Mouse (Mus musculus): ENCODE measurements around the gene Mapre3. TPM values are rescaled to one million over a fixed set of nuclear protein-coding genes. Genes with fewer than 3 reads are reported as not detected.

Gene Mapre3
- polyA plus RNA-seq, 1 experiment from 2014 or later: 166 TPM

DNA sequence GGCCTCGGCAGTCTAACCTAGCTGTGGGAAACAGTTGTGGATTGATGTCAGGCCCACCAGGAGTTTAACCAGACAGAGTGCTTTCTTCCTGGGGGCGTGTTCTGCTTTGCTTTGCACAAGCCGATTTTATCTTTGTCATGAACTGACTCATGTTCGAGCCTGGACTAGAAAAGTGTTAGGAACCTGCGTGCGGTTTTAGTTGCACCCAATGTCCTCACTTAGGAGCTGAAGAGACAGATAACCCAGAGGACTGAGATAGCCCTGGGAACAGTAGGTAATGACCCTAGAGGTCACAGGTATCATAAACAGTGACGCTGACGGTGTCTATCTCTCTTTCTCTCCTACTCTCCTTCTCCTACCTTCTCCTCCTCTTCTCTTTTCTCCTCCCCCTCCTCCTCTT is 16.5 kb upstream of the Mapre3 start:
- WGBS: 83% methylated on average over 8 of the region's 8 CpGs
- Histone ChIP-seq H3K27me3 (replicated peaks) (no peaks in the 10 kb centered on the region), H3K4me3 (no peak overlapping the region), H3K36me3 (replicated peaks) (peaks cover 51% of the 10 kb centered on the region), H3K27ac (0 out of 2 replicates have a peak overlapping the region, but pooled peaks have one; percentile 60), H3K4me1 (peaks cover 6% of the 10 kb centered on the region), H3K9ac (no peak overlapping the region), H3K4me2 (no peak overlapping the region), H3K9me3 (no peaks in the 10 kb centered on the region)
- no peak for ATAC-seq (replicated peaks)

DNA sequence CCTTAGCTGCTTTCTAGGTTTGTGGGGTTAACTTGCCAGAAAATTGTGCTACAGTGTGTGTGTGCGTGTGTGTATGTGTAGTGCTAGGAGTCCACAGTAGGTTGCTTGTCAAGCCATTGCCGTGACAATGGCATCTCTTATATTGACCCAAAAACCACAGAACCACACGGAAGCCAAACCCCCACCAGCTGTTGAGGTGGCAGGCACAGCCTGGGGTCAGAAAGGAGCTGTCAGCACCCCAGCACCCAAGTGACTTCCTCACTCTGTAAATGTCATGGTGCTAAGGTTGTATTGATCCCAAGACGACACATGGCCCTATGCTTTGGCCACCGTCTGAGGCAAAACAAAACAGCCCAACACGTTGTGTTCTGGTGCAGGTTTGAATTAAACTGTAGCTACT is 15.5 kb upstream of the Mapre3 start:
- ATAC-seq (replicated peaks): no peak
- peaks cover 6% of the 10 kb centered on the region for H3K4me1 ChIP-seq
- H3K9me3 ChIP-seq: no peaks in the 10 kb centered on the region
- H3K27me3 ChIP-seq (replicated peaks): no peaks in the 10 kb centered on the region
- no peak overlapping the region for H3K27ac ChIP-seq
- H3K4me3 ChIP-seq: no peak overlapping the region
- no peak overlapping the region for H3K4me2 ChIP-seq
- WGBS: 83% methylated on average over 6 of the region's 6 CpGs
- H3K36me3 ChIP-seq (replicated peaks): peaks cover 42% of the 10 kb centered on the region
- no peak overlapping the region for H3K9ac ChIP-seq

DNA sequence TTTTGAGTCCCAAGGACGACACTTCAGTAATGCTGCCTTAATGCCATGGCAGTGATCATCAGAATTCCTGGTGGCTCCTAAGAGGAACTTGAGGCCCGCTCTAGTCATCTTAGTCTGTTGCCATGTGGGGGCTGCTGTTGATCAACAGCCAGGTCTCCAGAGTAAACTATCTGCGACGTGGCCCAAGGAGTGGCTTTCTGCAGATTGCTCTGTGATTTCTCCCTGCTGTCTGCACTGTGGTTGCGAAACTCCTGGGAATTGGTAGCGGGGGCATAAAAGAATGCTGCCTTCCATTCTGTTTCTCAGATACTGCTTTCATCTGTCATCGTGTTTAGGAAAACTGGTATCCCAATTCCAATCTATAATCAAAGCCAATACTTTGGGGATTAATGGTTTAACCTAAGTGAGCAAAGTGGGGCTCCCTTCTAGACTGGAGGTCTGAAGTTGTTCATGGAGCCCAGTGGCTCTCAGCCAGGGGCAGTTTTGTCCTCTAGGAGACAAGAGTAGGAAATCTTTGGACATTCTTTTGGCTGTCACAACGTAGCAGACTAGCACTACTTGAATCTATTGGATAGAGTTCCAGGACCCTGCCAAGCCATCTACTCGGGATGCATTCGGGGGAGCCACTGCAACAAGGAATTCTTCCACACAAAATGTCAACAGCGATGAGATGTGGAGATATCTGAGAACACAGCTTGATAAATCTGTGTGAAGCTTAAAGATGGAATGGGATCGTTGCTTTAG is 11.5 kb upstream of the Mapre3 start:
- Histone ChIP-seq H3K9me3 (no peaks in the 10 kb centered on the region), H3K27me3 (replicated peaks) (no peaks in the 10 kb centered on the region), H3K4me3 (no peak overlapping the region), H3K4me2 (no peak overlapping the region), H3K4me1 (no peaks in the 10 kb centered on the region), H3K9ac (no peak overlapping the region), H3K36me3 (replicated peaks) (peaks cover 8% of the 10 kb centered on the region; the same call in 1 of the 2 replicates), H3K27ac (no peak overlapping the region)
- 82% methylated on average over 12 of the region's 12 CpGs for WGBS
- ATAC-seq (replicated peaks): no peak

DNA sequence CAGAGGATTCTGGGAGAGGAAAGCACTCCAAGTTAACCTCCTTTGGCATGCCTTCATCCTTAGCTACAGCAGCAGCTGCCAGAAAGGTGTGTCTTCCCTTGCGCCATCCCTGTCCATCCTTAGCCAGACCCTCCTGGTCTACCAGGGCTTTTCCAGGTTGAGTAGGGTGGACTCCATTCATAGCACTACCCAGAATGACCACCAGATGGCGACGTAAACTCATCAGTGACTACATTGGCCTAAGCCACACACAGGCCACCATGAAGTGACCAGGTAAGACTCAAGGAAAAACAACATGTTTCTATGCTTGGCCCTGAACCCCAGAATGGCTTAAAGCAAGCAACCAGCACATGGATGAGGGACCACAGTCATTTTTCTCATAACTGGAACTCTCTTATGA is 8.3 kb upstream of the Mapre3 start:
- H3K27me3 ChIP-seq (replicated peaks): no peaks in the 10 kb centered on the region
- no peaks in the 10 kb centered on the region for H3K9me3 ChIP-seq
- no peak overlapping the region for H3K4me3 ChIP-seq
- 4% methylated on average over 3 of the region's 3 CpGs for WGBS
- ATAC-seq (replicated peaks): peak; percentile 83
- no peak overlapping the region; the same call in 1 of the 2 replicates for H3K4me2 ChIP-seq
- H3K36me3 ChIP-seq (replicated peaks): no peaks in the 10 kb centered on the region
- no peaks in the 10 kb centered on the region for H3K4me1 ChIP-seq
- H3K9ac ChIP-seq: no peak overlapping the region
- H3K27ac ChIP-seq: no peak overlapping the region

DNA sequence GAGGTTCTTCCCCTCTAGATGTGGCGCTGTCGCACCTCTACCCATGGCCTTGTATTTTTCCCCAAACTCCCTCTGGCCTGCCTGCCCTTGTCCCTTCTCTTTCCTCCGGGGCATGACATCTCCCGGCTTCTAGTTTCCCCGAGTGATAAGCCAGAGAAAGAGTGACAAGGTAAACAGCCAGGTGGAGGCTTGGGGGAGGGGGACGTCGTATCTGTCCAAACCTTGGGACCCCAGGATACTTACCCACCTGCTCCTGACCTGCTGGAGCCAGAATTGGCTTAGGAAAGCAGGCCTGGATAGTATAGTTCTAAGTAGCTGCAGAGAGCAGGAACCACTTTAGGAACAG is 652 bp downstream of the Mapre3 start:
- H3K9me3 ChIP-seq: no peaks in the 10 kb centered on the region
- under 1% methylated on average over 7 of the region's 7 CpGs for WGBS
- peak overlapping the region; percentile 71 for H3K4me3 ChIP-seq
- no peaks in the 10 kb centered on the region for H3K36me3 ChIP-seq (replicated peaks)
- H3K9ac ChIP-seq: peak overlapping the region; percentile 80
- peak overlapping the region; percentile 94 for H3K27ac ChIP-seq
- no peaks in the 10 kb centered on the region for H3K27me3 ChIP-seq (replicated peaks)
- peaks cover 38% of the 10 kb centered on the region for H3K4me1 ChIP-seq
- ATAC-seq (replicated peaks): peak; percentile 37
- H3K4me2 ChIP-seq: peak overlapping the region; percentile 75

DNA sequence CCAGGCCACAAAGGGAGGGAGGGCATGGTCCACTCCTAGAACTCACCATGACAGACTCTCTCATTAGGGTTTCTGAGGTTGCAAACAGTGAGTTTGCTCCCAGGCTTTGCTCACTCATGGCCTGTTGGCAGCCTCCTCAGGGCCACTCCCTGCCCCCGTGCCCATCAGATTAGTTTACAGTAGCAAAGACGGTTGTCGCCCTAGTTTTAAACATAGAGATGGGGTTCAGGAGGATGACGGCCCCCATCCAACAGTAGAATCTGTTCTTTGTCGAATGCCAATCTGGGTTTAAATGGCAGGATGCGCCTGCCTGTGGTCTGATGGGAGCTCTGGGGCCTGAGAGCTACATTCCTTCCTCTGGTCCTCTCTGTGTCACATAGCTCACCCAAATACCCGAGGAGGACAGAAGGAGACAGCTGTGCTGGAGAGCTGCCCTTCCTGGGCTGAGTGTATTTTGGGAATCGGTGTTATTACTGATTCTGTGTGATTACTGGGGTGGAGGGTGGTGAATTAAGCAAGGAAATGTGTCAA is 1.9 kb downstream of the Mapre3 start:
- H3K4me3 ChIP-seq: peak overlapping the region; percentile 71
- no peaks in the 10 kb centered on the region for H3K36me3 ChIP-seq (replicated peaks)
- no peak overlapping the region for H3K9ac ChIP-seq
- ATAC-seq (replicated peaks): no peak
- no peaks in the 10 kb centered on the region for H3K27me3 ChIP-seq (replicated peaks)
- H3K9me3 ChIP-seq: no peaks in the 10 kb centered on the region
- H3K27ac ChIP-seq: no peak overlapping the region
- WGBS: 68% methylated on average over 8 of the region's 8 CpGs
- peak overlapping the region; percentile 75 for H3K4me2 ChIP-seq
- H3K4me1 ChIP-seq: peaks cover 38% of the 10 kb centered on the region

DNA sequence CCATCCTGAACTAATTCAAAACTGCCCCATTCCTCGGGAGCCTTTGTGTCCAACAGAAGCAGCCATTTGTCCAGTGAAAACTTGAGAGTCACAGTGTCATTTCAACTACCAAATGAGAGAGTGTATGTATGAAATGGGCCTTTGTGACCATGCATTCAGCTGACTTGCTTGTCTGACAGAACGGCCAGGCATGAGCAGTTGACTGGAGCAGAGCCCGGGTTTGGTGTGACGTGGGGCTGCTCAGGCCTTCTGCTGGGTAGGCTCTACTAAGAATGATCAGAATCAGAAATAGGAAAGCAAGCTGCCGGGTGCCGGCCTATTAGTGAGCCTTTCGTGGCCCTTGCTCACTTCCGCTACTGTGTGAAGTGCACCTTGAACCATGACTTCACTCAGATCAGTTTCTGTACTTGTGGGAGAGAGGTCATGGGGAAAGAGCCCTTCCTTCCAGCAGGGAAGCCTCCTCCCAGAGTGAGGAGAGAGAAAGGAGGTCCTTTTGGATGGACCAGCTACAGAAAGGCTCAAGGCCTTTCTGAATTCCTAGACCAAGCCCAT is 4.4 kb downstream of the Mapre3 start:
- H3K4me2 ChIP-seq: no peak overlapping the region
- WGBS: 89% methylated on average over 8 of the region's 8 CpGs
- peaks cover 34% of the 10 kb centered on the region for H3K4me1 ChIP-seq
- no peaks in the 10 kb centered on the region for H3K27me3 ChIP-seq (replicated peaks)
- H3K9me3 ChIP-seq: no peaks in the 10 kb centered on the region
- no peak for ATAC-seq (replicated peaks)
- H3K27ac ChIP-seq: no peak overlapping the region
- no peaks in the 10 kb centered on the region for H3K36me3 ChIP-seq (replicated peaks)
- H3K9ac ChIP-seq: no peak overlapping the region
- H3K4me3 ChIP-seq: no peak overlapping the region

DNA sequence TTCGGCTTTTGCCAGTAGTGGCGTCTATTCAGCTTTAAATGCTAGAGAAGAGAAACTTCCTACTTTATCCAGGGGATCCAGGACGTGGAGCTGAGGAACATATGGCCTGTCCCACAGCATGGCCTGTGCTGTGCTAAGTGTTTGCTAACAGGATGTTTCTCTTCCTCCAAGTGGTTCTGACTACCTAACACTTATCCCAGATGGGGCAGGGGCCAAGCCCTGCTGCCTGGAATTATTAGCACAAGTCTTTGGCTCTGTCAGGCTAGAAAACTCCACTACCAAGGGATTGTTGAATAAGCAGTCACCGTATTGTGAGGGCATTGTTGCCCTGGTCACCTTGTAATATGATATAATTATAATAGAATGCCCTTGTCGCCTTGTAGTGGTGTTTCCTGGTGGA is 8.2 kb downstream of the Mapre3 start:
- 87% methylated on average over 5 of the region's 5 CpGs for WGBS
- Histone ChIP-seq H3K4me2 (no peak overlapping the region), H3K9me3 (no peaks in the 10 kb centered on the region), H3K36me3 (replicated peaks) (no peaks in the 10 kb centered on the region), H3K9ac (no peak overlapping the region), H3K4me3 (no peak overlapping the region), H3K27ac (no peak overlapping the region), H3K27me3 (replicated peaks) (no peaks in the 10 kb centered on the region), H3K4me1 (peaks cover 14% of the 10 kb centered on the region)
- ATAC-seq (replicated peaks): no peak

DNA sequence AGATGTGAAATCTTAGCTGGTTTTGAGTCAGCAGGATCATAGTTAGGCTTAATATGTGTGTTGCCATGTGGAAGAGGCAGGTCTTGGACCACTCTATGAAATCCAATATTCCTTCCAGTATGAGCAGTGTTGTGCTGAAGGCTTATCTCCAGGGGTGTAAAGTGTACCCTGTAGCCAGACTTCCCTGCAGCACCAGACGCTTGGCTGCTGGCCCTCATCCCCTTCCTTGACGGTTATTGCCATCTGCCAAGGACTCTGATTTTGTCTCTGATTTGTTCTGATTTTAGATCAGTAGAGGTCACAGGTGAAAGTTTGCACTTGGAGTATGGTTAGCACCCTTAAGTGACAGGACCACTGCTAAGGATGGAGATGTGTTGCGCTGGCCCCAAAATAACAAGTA is 8.7 kb downstream of the Mapre3 start:
- no peak for ATAC-seq (replicated peaks)
- Histone ChIP-seq H3K9ac (no peak overlapping the region), H3K4me1 (peaks cover 10% of the 10 kb centered on the region), H3K27me3 (replicated peaks) (no peaks in the 10 kb centered on the region), H3K4me3 (no peak overlapping the region), H3K27ac (no peak overlapping the region), H3K36me3 (replicated peaks) (no peaks in the 10 kb centered on the region), H3K9me3 (no peaks in the 10 kb centered on the region), H3K4me2 (no peak overlapping the region)
- WGBS: 92% methylated on average over 3 of the region's 3 CpGs

DNA sequence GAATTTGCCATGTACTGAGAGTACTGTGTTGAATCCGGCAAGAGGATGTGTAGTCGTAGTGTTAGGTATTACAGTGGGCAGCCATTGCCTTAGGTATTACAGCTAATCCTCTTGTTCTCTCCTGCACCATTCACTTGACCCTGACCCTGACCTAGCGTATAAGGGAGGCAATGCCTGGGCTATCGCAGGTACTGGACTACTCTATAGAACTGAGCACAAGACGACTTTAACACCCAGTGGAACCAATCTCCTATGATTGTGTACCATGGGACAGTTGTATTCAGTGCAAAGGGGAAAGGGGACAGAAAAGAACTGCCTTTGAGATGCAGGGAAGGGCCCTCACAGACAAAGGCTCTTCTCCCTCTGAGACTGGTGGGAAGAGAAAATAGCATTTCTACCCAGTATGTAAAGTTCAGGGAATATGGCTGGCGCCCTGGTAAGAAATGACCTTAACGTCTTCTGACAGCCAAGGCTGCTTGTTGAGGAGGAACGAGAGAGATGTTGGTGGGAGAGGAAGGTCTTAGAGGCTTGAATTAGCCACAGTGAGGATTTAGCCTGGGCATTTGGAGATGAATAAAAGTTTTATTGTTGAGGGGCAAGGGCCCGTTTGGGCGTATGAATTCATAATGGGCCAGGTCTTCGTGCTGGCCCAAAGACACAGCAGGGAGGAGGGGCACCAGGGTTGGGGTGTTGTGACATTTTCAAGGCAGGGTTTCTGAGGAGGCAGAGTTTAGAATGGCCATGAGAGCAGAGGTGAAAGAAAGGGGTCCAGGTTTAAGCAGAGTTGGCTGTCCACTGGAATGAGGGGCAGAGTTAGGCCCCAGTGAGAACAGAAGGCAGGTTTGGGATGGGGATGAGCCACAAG is 9.9 kb downstream of the Mapre3 start:
- Histone ChIP-seq H3K27ac (no peak overlapping the region), H3K4me1 (peaks cover 9% of the 10 kb centered on the region), H3K9me3 (no peaks in the 10 kb centered on the region), H3K4me3 (no peak overlapping the region), H3K4me2 (no peak overlapping the region), H3K9ac (no peak overlapping the region), H3K36me3 (replicated peaks) (no peaks in the 10 kb centered on the region), H3K27me3 (replicated peaks) (no peaks in the 10 kb centered on the region)
- no peak for ATAC-seq (replicated peaks)
- 30% methylated on average over 11 of the region's 11 CpGs for WGBS

DNA sequence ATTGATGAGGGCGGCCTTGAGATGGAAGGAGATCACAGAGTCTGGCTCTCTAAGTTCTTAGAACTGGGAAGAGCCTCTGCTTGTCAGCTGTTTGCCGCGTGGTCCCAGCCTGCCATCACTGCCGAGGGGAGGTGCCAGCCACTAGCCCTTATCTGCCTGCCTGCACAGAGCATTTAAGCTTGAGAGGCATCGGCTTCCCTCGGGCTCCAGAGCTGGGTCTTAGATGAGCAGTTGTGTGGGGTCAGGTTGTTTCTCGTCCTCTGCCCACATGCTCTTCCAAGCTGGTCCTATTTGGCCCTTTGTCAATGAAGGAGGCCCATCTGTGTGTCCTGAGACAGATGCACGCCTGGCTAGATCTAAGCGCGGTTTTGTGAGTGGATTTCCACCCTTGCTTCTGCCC is 10.7 kb downstream of the Mapre3 start:
- H3K4me1 ChIP-seq: peaks cover 9% of the 10 kb centered on the region
- H3K36me3 ChIP-seq (replicated peaks): no peaks in the 10 kb centered on the region
- no peaks in the 10 kb centered on the region for H3K27me3 ChIP-seq (replicated peaks)
- no peak for ATAC-seq (replicated peaks)
- H3K4me2 ChIP-seq: no peak overlapping the region
- H3K27ac ChIP-seq: no peak overlapping the region
- H3K4me3 ChIP-seq: no peak overlapping the region
- 40% methylated on average over 10 of the region's 10 CpGs for WGBS
- no peaks in the 10 kb centered on the region for H3K9me3 ChIP-seq
- H3K9ac ChIP-seq: no peak overlapping the region

DNA sequence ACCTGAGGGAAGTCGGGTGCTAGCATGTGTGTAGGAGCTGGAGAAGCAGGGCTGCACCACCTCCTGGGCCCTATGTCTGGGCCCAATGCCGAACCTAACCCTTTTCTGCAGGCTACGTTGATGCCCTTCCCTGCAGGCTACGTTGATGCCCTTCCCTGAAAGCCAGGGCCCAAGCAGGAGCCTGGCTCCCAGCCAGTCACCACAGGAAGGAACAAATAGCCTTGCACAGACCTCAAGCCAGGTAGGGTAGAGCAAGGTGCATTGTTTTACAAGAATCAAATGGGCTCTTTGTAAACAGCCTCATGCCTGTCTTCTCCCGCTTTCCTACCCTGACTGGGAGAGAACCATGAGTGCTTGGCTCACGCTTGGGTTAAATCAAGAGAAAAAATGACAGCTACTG is 11.4 kb downstream of the Mapre3 start:
- H3K36me3 ChIP-seq (replicated peaks): no peaks in the 10 kb centered on the region
- no peaks in the 10 kb centered on the region for H3K9me3 ChIP-seq
- no peaks in the 10 kb centered on the region for H3K27me3 ChIP-seq (replicated peaks)
- no peak for ATAC-seq (replicated peaks)
- H3K27ac ChIP-seq: no peak overlapping the region
- no peak overlapping the region for H3K4me3 ChIP-seq
- H3K4me1 ChIP-seq: peaks cover 9% of the 10 kb centered on the region
- H3K9ac ChIP-seq: no peak overlapping the region
- WGBS: 61% methylated on average over 6 of the region's 6 CpGs
- H3K4me2 ChIP-seq: no peak overlapping the region

Measured in midbrain, embryonic 15.5 days (tissue).